Mouse (Mus musculus): ENCODE data around the gene Dlgap1.
"Not testable (repeated sequence)": the region's sequence is repeated elsewhere in the genome, so short reads cannot be mapped to it uniquely, and the experiment has no call there.

The Dlgap1 gene

DNA sequence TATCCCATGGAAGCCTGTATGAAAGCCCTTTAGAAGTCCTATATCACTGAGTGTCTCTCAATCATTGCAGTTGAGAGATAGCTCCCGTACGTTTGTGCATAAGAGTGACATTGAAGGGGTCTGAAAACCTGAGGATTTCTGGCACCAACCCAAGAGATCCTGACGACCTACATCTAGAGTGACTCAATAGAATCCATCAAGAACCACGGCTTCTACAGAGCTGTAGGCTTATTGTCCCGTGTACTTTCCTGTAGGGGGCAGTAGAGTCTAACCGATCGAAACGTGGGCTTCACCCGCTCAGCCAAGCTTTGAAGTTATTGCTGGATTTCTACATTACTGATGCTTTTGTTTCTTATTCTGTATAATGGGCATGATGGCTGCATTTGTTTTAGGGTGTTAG lies 558.2 kb downstream of the Dlgap1 start:
- DNase-seq (ENCODE audit: low read depth): peak; percentile 1

GRCm38 (mm10) chr17:70528196-70529187 lies 559.6 kb downstream of the Dlgap1 start:
- DNase-seq (ENCODE audit: low read depth): no peak

DNA sequence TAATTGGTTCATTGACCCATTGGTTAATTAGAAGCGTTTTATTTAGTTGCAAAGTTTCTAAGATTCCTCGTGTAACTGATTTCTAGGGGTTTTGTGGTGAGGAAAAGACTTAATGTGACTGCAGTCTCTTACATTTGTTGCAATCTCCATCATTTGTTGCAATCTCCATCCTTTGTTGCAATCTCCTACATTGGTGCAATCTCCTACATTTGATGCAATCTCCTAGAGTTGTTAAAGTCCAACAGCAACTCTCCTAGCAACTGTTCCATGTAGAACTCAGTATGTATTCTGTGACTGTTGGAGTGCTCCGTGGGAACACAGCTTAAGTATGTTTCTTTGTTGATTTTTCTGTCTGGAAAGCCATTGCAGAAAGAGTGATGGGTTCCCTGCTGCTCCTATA lies 565.4 kb downstream of the Dlgap1 start:
- DNase-seq (ENCODE audit: low read depth): no peak

DNA sequence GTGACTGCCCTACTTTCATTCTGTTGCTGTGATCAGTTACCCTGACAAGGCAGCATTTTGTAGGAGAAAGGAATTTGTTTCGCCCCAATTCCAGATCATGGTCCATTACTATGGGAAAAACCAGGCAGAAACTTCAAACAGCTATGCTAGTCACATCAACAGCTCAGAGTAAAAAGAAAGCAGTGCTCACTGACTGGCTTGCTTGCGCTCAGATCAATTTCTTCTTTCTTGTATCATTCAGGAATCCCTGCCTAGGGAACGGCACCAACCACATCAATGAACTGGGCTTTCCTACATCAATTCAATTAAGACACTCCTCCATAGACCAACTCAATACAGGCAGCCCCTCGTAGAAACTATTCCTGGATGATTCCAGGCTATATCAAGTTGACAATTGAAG lies 572.9 kb downstream of the Dlgap1 start:
- DNase-seq (ENCODE audit: low read depth): no peak

- no peak for DNase-seq (ENCODE audit: low read depth)
These were observed 581.9 kb downstream of the Dlgap1 start for GRCm38 (mm10) chr17:70550793-70551192.

DNA sequence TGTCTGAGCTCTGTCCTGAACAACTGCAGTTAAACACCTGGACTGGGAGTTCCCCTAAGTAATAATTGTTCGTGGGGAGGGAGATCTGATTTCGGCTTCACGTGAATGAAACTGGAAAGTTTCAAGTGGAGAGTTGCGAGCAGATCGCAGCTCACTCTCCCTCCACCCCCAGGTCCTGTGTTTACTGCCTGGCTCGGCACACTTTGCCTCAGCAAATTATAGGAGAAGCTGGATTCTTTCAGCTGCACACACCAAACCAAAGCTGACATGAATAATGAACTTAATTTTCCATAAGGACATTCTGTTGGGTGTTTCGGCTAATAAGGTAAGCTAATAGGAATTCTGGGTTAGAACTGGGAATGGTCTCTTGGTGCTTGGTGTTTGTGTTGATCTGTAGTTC lies 592.7 kb downstream of the Dlgap1 start:
- no peak for DNase-seq (ENCODE audit: low read depth)

DNA sequence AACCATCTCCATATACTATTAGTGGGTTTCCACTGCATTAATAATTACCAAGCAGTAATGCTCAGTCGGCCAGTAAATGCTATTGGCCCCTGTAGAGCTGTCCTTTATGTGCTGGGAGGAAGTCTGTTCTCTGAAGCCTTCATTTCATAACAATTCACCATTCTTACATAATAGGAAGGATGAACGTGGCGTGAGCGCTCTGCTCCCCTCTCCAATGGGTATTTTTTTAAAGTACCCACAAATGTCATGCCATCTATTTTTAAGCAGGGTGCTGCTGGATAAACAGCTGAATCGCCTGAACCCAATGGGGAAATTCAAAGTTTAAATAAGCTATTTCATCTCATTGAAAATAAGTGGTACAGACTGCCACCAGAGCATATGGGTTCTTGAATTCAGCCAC lies 602.0 kb downstream of the Dlgap1 start:
- no peak for DNase-seq (ENCODE audit: low read depth)

DNA sequence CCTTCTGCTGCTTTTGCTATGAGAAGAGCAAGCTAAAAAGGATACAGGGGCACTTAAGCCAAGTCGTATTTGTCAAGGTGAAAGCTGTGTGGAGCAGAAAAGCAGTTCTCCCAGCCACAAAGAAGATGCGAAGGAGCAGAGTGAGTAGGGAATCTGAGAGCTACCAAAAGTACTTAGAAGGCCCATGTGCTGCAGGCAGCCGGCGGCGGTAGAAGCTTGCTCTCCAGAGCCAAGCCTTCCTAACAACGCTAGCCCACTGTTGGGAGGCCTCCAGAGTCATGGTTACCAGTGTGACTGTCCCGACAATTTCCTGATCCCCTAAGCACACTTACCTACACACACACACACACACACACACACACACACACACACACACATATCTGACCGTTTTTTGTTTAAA lies 614.2 kb downstream of the Dlgap1 start:
- DNase-seq (ENCODE audit: low read depth): no peak

- no peak for DNase-seq (ENCODE audit: low read depth)
These were observed 618.0 kb downstream of the Dlgap1 start for GRCm38 (mm10) chr17:70586735-70587425.

DNA sequence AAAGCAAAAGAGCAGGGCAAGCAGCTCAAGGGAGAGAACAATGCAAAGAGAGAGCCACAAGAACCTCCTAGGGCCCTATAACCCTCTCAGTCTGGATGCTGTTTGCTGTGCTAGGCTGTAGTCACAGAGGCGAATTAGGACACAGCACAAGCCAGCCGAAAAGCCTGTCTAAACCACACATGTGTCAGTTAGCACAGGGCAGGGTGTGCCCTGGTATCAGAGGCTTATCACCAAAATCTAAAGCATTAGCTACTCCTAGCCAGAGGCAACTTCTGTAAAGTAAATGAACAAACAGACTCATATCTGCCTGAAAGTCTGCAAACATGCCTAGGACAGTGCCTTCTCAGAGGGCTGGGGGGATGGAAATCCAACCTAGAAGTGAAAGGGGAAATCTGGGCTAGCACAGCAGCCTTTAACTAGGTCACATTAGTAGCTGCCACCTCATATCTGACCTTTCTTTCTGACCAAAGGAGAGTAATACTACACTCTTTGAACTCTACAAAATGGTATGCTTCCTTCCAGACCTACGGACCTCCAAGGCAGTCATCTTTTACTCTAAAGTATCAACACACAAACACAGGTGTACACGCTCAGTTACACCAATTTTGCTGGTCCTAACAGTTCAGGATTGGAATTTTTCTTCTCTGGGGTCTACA lies 619.2 kb downstream of the Dlgap1 start:
- not testable (repeated sequence) for DNase-seq (ENCODE audit: low read depth)

- no peak for DNase-seq (ENCODE audit: low read depth)
These were observed 619.8 kb downstream of the Dlgap1 start for GRCm38 (mm10) chr17:70588691-70589090.

GRCm38 (mm10) chr17:70589140-70589539 lies 620.3 kb downstream of the Dlgap1 start:
- no peak for DNase-seq (ENCODE audit: low read depth)

- DNase-seq (ENCODE audit: low read depth): no peak
These were observed 621.6 kb downstream of the Dlgap1 start for GRCm38 (mm10) chr17:70590506-70590905.

GRCm38 (mm10) chr17:70594277-70594676 lies 625.4 kb downstream of the Dlgap1 start:
- no peak for DNase-seq (ENCODE audit: low read depth)

- DNase-seq (ENCODE audit: low read depth): no peak
These were observed 627.5 kb downstream of the Dlgap1 start for GRCm38 (mm10) chr17:70596326-70596725.

GRCm38 (mm10) chr17:70600462-70600861 lies 631.6 kb downstream of the Dlgap1 start:
- DNase-seq (ENCODE audit: low read depth): no peak

- no peak for DNase-seq (ENCODE audit: low read depth)
These were observed 633.2 kb downstream of the Dlgap1 start for GRCm38 (mm10) chr17:70602051-70602450.

DNA sequence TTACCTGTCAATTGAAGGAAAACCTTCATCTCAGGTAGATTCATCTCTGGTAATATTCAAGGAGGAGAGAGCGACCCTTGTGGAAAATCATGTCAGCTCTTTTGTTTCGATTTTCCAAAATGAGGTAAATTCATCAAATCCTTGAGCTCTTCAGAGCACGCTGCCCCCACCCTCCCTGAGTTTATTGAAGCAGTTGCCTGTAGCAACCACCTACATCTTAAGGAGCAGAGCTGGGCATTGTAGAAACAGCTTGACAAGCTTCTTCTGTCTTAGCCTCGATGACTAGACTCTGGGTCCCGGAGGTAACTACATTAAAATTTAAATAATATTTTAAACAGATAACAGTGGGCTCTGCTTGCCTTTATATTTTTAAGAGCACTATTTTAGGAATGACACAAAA lies 636.8 kb downstream of the Dlgap1 start:
- no peak for DNase-seq (ENCODE audit: low read depth)

DNA sequence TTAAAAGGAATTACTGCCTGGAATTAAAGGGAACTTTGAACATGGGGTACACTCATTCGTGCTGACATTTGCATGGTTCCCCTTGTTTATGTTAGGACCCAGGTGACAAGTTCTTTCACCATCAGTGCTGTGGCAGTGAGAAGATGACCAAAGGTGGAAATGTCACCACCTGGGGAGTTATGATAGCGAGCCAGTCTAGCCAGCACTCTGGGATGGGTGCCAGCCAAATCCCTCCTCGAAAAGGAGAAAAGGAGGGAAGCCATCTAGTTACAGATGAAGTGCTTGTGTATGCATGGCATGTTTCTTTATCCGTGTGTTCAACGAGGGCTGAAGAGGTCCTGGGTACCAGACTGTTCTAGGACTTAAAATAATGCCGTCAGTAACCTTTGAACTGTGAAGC lies 643.3 kb downstream of the Dlgap1 start:
- no peak for DNase-seq (ENCODE audit: low read depth)

DNA sequence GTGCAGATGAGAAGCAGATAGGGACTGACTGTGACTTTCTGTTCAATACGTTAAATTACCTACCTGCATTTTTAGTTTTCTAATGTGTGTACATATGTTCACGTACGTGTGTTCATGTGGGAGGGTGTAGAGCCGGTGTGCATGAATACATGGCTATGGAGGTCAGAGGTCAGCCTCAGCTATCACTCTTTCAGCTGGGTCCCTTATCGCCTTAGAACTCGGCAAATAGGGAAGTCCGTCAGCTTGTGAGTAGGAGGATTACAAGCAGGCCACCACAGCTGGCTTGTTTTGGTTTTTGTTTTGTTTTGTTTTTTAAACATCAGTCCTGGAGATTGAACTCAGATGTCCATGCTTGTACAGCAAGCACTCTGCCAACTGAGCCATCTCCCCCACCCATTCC lies 645.0 kb downstream of the Dlgap1 start:
- DNase-seq (ENCODE audit: low read depth): no peak

GRCm38 (mm10) chr17:70614407-70615060 lies 645.7 kb downstream of the Dlgap1 start:
- DNase-seq (ENCODE audit: low read depth): no peak

DNA sequence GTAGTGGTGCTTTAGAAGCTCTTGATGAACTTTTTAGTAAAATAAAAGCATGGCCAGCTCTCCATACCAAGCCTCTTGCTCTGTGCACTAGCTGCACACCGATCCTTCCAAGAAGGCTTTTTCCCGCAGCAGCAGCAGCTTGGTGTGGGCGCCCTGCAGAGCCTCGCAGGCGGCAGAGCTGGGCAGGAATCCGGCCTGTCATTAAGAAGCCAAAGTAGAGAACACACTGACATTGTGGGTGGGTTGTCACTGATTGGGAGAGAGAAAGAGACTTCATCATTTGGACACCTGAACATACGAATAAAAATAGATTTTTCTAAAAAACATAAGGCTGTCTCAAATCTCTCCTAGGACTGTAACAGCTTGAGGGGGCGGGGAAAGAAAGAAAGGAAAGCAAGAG lies 653.6 kb downstream of the Dlgap1 start:
- no peak for DNase-seq (ENCODE audit: low read depth)

Measured in induced T-regulatory cell, adult 2 months (primary cell).